Mouse (Mus musculus) T-helper 17 cell (primary cell): ENCODE results near the gene Slc22a14.

Experiments used
- in situ Hi-C, 2 experiments: fragments of 300-600 bp; cut with MboI, MseI; formaldehyde crosslinking; loops; 1 replicate in 1 of 2; 2 replicates in 1 of 2; pipeline ENCODE4 v1.15.1; 2025; ENCODE audit warnings: high pct_unique_total_duplicates in 2 of 2

Gene Slc22a14

GRCm38 (mm10) chr9:119328488-119328887 lies 36.9 kb downstream of the Slc22a14 start:
- in situ Hi-C loops: loop anchor here in 1 of 2 experiments (10.0 kb wide), 1 partner anchor 796 kb away; the partner anchor contains the start of gene Rpsa

GRCm38 (mm10) chr9:119324130-119324529 lies 41.2 kb downstream of the Slc22a14 start:
- in situ Hi-C loops: loop anchor here in 1 of 2 experiments (10.0 kb wide), 1 partner anchor 801 kb away; the partner anchor contains the start of gene Rpsa

DNA sequence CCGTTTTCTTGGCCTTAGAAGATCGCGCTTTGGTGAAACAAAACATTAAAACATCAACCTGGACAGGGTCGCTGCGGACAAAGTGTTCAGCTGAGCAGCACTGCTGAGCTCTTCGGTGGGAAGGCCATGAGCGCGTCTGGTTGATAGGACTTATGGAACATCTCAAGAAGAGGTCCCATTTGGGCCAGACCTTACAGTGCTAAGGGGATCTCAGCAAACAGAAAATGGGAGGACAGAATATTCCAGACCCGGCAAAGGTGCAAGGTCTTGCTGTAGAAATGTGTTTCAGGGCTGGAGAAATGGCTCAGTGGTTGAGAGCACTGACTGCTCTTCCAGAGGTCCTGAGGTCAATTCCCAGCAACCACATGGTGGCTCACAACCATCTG lies 42.1 kb downstream of the Slc22a14 start:
- in situ Hi-C loops: loop anchor here in 1 of 2 experiments (10.0 kb wide), 1 partner anchor 802 kb away; the partner anchor contains the start of gene Rpsa

- in situ Hi-C loops: loop anchor here in 1 of 2 experiments (10.0 kb wide), 1 partner anchor 802 kb away; the partner anchor contains the start of gene Rpsa
These were observed 42.8 kb downstream of the Slc22a14 start, which contains the start of gene Oxsr1 for GRCm38 (mm10) chr9:119322289-119323259. Oxsr1 (minus strand) TSS chr9:119322427.

DNA sequence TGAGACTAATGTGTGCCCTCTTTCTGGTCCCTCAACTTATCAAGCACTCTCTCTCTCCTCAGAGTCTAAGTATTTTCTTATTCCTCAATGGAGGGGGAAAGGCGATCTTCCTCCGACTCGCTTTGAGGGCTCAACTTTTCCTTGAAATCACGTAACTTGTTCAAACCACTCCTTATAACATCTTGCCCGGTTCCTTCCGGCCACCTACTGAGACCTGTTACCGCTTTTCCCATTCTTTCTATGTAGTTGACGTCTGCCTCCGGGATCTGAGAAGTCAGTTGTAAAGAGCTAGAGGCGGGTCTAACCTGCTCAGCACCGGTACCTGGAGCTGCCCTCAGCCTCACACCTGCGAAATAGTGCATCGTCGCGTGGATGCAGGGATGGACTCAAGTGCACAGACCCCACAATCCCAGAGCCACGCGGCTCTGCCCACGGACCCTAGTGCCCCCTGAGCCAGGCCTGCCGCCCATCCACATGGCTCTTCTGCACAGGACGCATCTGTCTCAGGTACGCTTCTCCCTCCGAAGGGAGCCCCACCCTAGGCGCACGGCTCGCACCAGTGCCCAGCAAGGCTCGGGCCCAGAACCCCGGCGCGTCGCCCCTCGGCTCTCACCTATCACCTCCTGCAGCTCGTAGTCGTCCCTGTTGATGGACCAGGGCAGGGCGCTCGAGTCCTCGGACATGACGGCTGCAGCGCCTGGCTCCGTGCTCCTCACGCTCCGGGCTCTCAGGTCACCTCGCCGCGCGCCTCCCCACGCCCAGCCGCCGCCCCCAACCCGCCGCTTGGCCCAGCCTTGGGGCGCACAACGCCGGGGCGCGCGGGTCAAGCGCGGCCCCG lies 43.7 kb downstream of the Slc22a14 start:
- in situ Hi-C loops: loop anchor here in 1 of 2 experiments (10.0 kb wide), 1 partner anchor 803 kb away; the partner anchor contains the start of gene Rpsa

GRCm38 (mm10) chr9:119320946-119321345 lies 44.4 kb downstream of the Slc22a14 start:
- in situ Hi-C loops: loop anchor here in 1 of 2 experiments (10.0 kb wide), 1 partner anchor 804 kb away; the partner anchor contains the start of gene Rpsa

DNA sequence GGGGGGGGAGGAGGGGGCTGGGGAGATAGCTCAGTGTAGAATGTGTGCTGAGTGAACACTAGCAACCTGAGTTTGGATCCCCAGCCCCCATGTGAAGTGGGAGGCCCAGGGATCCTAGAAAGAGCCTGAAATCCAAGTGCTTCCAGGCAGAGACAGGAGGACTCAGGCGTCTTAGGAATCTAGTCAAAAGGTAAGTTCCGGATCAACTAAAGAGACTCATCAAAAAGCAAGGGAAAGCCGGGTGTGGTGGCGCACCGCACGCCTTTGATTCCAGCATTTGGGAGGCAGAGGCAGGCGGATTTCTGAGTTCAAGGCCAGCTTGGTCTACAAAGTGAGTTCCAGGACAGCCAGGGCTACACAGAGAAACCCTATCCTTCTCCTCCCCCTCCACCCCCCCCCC lies 44.9 kb downstream of the Slc22a14 start:
- in situ Hi-C loops: loop anchor here in 1 of 2 experiments (10.0 kb wide), 1 partner anchor 804 kb away; the partner anchor contains the start of gene Rpsa

DNA sequence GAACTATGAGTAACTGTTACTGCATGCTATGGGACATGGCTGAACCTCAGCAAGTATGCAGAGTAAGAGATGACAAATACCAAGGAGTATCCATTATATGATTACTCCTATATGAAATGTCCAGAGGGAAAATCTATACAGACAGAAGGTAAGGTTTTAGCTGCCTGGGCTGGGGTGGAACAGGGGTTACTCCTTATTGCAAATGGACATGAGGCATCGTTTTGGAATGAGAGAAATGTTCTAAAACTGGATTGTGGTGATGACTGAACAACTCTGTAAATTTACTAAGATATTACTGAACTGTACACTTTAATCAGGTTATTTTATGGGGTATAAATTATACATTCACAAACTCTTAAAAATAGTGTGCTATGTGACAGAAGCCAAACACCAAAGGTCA lies 46.5 kb downstream of the Slc22a14 start:
- in situ Hi-C loops: no loop called here

DNA sequence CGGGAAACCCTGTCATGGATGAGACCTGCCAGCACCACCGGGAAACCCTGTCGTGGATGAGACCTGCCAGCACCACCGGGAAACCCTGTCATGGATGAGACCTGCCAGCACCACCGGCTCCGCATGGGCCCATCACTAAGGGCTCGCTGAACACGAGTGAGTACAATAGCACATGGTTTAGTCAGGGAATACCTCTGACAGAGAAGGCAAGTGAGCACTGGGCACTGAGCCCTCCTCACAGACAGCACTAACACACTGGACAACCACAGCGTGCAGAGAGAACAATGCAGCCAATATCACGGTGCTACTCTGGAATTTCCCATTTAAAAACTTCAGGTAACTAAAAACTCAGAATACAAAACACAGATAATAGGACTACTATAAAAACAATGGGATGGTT lies 52.3 kb downstream of the Slc22a14 start:
- in situ Hi-C loops: no loop called here

DNA sequence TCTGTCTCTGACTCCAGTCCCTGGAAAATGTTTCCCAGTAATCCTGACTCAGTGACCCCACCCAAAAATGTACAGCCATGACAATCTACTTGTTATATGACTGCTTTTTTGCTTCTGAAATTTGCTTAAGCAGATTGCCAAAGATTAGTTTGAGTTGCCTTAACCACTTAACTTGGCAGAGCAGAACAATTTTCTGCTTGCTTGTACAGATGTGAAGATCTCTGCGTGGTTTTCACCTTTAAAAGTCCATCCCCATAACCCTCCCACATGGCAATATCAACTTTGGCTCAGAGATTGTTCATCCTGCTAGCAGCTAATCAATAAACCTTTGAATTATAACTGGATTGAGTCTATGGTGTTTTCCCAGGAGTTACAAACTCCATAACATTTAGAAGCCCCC lies 56.3 kb downstream of the Slc22a14 start:
- in situ Hi-C loops: no loop called here

DNA sequence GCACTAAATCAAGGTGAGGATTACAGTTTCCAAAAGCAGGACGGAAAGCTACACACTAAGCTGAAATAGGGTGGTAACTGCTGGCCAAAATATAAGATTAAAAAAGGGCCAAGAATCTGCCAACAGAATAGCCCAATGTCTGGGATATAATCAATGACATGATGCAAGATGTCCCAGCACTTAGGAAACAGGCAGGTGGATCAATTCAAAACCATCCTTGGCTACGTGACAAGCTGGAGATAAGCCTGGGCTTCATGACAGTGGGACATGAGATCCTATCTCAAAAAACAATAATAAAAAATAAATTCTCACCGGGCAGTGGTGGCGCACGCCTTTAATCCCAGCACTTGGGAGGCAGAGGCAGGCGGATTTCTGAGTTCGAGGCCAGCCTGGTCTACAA lies 59.5 kb downstream of the Slc22a14 start:
- in situ Hi-C loops: no loop called here

DNA sequence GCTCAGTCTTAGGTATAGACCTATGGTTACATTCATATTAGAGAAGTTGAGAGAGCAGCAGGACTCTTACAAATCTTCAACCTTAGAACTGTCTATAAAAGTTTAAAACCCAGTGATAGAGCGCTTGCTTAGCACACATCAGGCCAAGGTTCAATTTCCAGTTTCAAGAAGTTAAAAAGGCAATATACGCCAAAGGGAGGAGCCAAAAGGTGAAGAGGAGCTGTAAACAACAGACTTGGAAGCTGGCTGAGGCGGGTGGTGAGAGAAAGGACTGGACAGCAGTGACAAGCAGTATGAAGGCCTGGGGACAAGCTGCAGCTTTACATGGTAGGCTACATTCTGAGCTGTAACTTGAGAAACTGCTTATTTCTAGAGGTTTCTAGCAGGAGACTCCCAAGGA lies 66.8 kb downstream of the Slc22a14 start:
- in situ Hi-C loops: no loop called here

DNA sequence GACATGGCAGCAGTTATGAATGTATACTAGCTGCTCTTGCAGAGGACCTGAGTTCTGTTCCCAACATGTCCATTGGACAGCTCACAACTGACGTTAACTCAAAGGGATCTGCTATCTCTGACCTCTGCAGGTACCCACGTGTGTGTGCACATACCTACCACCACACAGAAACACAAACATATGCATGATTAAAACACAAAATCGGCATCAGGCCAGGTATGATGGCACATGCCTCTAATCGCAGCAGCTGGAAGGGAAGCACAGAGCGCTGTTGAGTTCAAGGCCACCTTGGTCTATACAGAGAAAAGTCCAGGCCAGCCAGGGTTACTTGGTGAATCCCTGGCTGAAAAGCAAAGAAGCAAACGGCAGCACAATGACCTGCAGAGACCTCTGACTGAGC lies 67.7 kb downstream of the Slc22a14 start:
- in situ Hi-C loops: no loop called here

GRCm38 (mm10) chr9:119290791-119291190 lies 74.6 kb downstream of the Slc22a14 start:
- in situ Hi-C loops: no loop called here

GRCm38 (mm10) chr9:119280894-119281682 lies 84.3 kb downstream of the Slc22a14 start:
- in situ Hi-C loops: no loop called here

GRCm38 (mm10) chr9:119278031-119278430 lies 87.3 kb downstream of the Slc22a14 start:
- in situ Hi-C loops: no loop called here

DNA sequence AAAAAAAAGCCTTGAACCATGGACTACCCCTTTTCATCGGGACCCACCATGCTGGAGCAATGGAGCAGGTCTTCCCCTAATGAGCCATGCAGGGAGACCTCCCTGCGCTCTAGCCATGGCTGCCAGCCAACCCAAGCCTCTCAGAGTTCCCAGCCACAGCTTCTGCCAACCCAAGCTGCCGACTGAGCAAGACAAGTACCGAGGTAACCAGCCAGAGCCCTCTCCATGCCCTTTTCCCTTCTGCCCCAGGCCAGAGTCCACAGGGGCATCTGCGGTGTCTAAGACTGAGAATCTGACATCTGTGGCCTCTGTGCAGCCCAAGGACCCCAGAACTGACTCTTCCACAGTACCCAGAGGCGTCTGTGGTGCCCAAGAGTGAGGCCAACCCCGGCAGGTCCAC lies 89.0 kb downstream of the Slc22a14 start:
- in situ Hi-C loops: no loop called here

DNA sequence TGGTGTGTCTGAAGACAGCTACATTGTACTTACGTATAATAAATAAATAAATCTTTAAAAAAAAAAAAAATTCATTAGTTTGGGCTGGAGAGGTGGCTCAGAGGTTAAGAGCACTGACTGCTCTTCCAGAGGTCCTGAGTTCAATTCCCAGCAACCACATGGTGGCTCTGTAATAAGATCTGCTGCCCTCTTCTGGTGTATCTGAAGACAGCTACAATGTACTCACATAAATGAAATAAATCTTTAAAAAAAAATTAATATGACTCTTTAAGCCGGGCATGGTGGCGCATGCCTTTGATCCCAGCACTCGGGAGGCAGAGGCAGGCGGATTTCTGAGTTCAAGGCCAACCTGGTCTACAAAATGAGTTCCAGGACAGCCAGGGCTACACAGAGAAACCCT lies 90.5 kb downstream of the Slc22a14 start:
- in situ Hi-C loops: loop anchor here in 1 of 2 experiments (25.0 kb wide), 1 partner anchor 862 kb away; the partner anchor contains the start of genes Mobp and Rpsa

- in situ Hi-C loops: loop anchor here in 1 of 2 experiments (25.0 kb wide), 1 partner anchor 866 kb away; the partner anchor contains the start of genes Mobp and Rpsa
These were observed 93.9 kb downstream of the Slc22a14 start for GRCm38 (mm10) chr9:119271496-119271895.

DNA sequence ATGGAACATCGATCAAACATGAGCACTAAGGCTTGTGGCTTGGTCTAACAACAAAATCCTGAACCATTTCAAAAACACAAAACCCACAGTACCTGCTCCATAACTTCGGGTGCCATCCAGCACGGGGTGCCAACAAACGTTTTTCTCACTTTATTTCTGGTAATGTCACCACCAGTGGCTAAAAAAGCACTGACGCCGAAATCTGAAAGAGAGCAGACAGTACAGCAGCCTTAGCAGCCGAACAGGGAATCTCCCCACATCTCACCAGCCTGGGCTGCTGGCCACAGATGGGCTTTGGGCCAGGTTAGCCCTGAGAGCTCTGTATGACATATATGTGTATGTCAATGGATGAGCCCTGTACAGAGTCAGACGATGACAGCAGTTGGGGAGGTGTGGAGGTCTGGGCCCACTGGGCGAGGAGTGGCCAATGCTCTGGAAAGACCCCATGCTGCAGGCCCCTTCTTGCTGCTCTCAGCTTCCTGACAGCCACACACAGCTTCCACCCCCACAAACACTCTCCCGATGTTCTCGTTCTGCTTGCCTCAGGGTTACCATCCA lies 96.7 kb downstream of the Slc22a14 start:
- in situ Hi-C loops: loop anchor here in 1 of 2 experiments (25.0 kb wide), 1 partner anchor 869 kb away; the partner anchor contains the start of genes Mobp and Rpsa
